Mouse (Mus musculus) lung, adult 2 months (tissue): ENCODE results near the gene Bcl2l12. TPM values are rescaled to one million over a fixed set of nuclear protein-coding genes. Genes with fewer than 3 reads are reported as not detected.

Source experiments
- DNase-seq: peaks from one replicate; pipeline ENCODE4 v3.0.0; 2022
- H3K4me1 ChIP-seq: fragments of 200-500 bp; 2 replicates; pipeline ENCODE4 v1.6.1; 2011; ENCODE audit warnings: low read length; ENCODE audit not compliant: control insufficient read depth, insufficient read depth
- H3K4me3 ChIP-seq: fragments of 200-500 bp; replicated peaks from 2 replicates; pipeline ENCODE3; 2011; ENCODE audit warnings: low read depth, mild to moderate bottlenecking, control low read depth, low read length; ENCODE audit errors: extremely low read depth
- CTCF ChIP-seq: fragments of 200-500 bp; IDR thresholded peaks from 2 replicates; pipeline ENCODE4 v1.5.1; 2011; ENCODE audit warnings: mild to moderate bottlenecking, low read length, control low read depth; ENCODE audit not compliant: insufficient read depth
- POLR2A ChIP-seq: fragments of 200-500 bp; IDR thresholded peaks from 2 replicates; pipeline ENCODE4 v1.6.1; 2011; ENCODE audit warnings: low read depth, mild to moderate bottlenecking, control low read depth, low read length, borderline replicate concordance; ENCODE audit errors: extremely low read depth
- WGBS: fragments of 180-500 bp; shearing (Covaris S2); methylation state at CpG from one replicate; pipeline ENCODE4 v1.1.7; 2018; 5-methylcytosine and 5-hydroxymethylcytosine counted together
- polyA plus RNA-seq: library from polyadenylated mRNA; depleted of rRNA; stranded (reverse); fragments of >200 nt; gene quantifications from 2 replicates; pipeline ENCODE4 v1.2.3, GENCODE M21; 2012

The Bcl2l12 gene
- polyA plus RNA-seq, 1 experiment, result 37.1 TPM

- Histone ChIP-seq H3K4me1 (peaks cover 10% of the 10 kb centered on the region; the same call in 1 of the 2 replicates), H3K4me3 (no peak overlapping the region)
- WGBS, result 27% methylated on average over 11 of the region's 11 CpGs
- DNase-seq, result no peak
- no peak for TF ChIP-seq CTCF
- no peak for TF ChIP-seq POLR2A
These were observed 1.2 kb upstream of the Bcl2l12 start for GRCm38 (mm10) chr7:44999753-45000152.

- TF ChIP-seq POLR2A (no peak), CTCF (no peak)
- DNase-seq, result no peak
- WGBS, result under 1% methylated on average over 15 of the region's 15 CpGs
- Histone ChIP-seq H3K4me1 (peaks cover 10% of the 10 kb centered on the region; the same call in 1 of the 2 replicates), H3K4me3 (peak overlapping the region; percentile 94)
These were observed 528 bp downstream of the Bcl2l12 start for GRCm38 (mm10) chr7:44997940-44998428.

GRCm38 (mm10) chr7:44997231-44997939, 1.1 kb downstream of the Bcl2l12 start, which contains the start of gene Irf3:
Irf3 (plus strand) TSS chr7:44997648.
- TF ChIP-seq POLR2A (peak; percentile 89; the same call in 1 of the 2 replicates), CTCF (no peak)
- H3K4me3 ChIP-seq, result peak within 1 kb of the TSS; percentile 94
- under 1% methylated on average over 43 of the region's 43 CpGs for WGBS
- peak; percentile 98 for DNase-seq
- peaks cover 10% of the 10 kb centered on the region; the same call in 1 of the 2 replicates for H3K4me1 ChIP-seq

- TF ChIP-seq POLR2A (no peak), CTCF (no peak)
- WGBS, result 7% methylated on average over 10 of the region's 10 CpGs
- Histone ChIP-seq H3K4me3 (peak overlapping the region; percentile 94), H3K4me1 (peaks cover 10% of the 10 kb centered on the region; the same call in 1 of the 2 replicates)
- no peak for DNase-seq
These were observed 1.8 kb downstream of the Bcl2l12 start for GRCm38 (mm10) chr7:44996672-44997071.

GRCm38 (mm10) chr7:44986879-44987718, 11.4 kb downstream of the Bcl2l12 start:
- no peak for DNase-seq
- TF ChIP-seq CTCF (no peak), POLR2A (peak; percentile 66; the same call in 1 of the 2 replicates)
- under 1% methylated on average over 29 of the region's 29 CpGs for WGBS

GRCm38 (mm10) chr7:44986192-44986878, 12.2 kb downstream of the Bcl2l12 start, which contains the start of gene Prmt1:
Prmt1 (minus strand) TSS chr7:44986568.
- peak within 1 kb of the TSS; percentile 79 for H3K4me3 ChIP-seq

More at GRCm38 (mm10) chr7:44986879-44987718, 11.4 kb downstream of the Bcl2l12 start:
- peak overlapping the region; percentile 72 for H3K4me3 ChIP-seq
- H3K4me1 ChIP-seq, result peaks cover 5% of the 10 kb centered on the region

GRCm38 (mm10) chr7:44985595-44986191, 12.8 kb downstream of the Bcl2l12 start:
- Histone ChIP-seq H3K4me1 (peaks cover 5% of the 10 kb centered on the region), H3K4me3 (peak overlapping the region; percentile 79)
- no peak for TF ChIP-seq POLR2A
- TF ChIP-seq CTCF, result no peak
- peak; percentile 44 for DNase-seq
- WGBS, result 1% methylated on average over 45 of the region's 45 CpGs

More at GRCm38 (mm10) chr7:44986192-44986878, 12.2 kb downstream of the Bcl2l12 start, which contains the start of gene Prmt1:
- H3K4me1 ChIP-seq, result peaks cover 5% of the 10 kb centered on the region
- WGBS, result 1% methylated on average over 42 of the region's 42 CpGs
- peak; percentile 77 for TF ChIP-seq POLR2A
- no peak for TF ChIP-seq CTCF
- peak; percentile 98 for DNase-seq

- WGBS, result 40% methylated on average over 3 of the region's 3 CpGs
- no peak for DNase-seq
- Histone ChIP-seq H3K4me3 (no peak overlapping the region), H3K4me1 (peaks cover 5% of the 10 kb centered on the region)
- TF ChIP-seq CTCF (no peak), POLR2A (no peak)
These were observed 13.7 kb downstream of the Bcl2l12 start for GRCm38 (mm10) chr7:44984833-44985164.
